Mouse (Mus musculus): ENCODE measurements around the gene Hipk1. TPM values are rescaled to one million over a fixed set of nuclear protein-coding genes. Genes with fewer than 3 reads are reported as not detected.

The Hipk1 gene
- polyA plus RNA-seq (2012), result 47.1 and 56.4 TPM in 2 replicates

DNA sequence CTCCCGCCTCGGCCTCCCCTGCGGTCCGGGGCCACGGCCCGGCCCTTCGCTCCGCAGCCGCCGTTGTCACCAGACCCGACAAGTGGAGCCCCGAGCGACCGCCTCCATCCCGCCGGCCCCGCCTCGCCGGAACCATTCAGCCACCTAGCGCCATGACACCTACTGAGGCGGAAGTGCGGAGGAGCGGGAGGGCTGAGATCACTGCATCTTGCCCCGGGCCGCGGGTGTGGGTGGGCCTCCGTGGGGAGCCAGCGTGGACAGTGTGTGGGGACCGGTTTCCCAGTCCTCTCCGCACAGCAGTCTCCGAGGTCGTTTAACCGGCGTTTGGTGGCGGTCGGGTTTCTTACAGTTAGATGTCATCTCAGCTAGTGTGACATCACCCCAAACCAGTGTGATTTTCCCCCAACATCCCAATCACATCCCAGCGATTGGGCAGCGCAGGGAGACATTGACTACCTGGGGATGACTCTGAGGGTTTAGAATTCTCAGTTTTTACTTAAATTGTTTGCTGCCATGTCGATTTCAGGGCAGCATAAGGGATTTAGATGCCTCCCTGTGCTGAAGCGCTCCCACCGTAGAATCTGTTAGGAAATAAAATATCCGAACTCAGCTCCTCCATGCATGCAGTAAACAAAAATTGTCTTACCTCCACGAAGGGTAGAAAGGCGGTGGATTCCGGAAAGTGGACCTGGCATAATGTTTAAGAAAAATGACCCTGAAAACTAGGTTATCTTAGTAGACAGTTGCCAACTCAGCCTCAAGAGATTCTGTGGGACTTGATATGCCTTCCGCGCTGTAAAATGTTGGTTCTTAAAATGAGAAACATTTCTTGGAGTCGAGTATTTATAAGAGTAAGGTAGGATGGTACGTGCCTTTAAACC is at the start of gene Hipk1:
Gene Hipk1 (minus strand): TSS at position 334 of the 881 bp plus-strand sequence.

DNA sequence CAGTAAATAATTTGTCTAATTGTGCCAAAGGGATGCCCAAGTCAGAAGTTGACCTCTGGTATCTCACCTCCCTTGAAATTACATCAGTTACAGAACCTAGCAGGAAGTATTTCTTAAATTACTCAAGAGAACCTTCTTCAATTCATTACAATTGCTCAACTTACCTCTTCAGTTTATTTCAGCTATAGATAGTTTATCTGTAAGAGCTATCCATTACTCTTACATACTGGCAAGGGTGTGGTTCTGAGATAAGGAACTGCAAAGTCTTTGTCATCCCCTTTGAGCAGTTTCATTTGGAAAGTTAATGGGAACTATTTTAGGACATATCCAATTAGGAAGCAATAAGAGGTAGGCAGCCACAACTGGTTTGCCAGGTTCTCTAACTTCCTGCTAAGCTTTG is 41.1 kb upstream of the Hipk1 start, which contains the start of gene Bcl2l15:
Gene Bcl2l15 (plus strand): TSS at position 176 of the 400 bp plus-strand sequence.

DNA sequence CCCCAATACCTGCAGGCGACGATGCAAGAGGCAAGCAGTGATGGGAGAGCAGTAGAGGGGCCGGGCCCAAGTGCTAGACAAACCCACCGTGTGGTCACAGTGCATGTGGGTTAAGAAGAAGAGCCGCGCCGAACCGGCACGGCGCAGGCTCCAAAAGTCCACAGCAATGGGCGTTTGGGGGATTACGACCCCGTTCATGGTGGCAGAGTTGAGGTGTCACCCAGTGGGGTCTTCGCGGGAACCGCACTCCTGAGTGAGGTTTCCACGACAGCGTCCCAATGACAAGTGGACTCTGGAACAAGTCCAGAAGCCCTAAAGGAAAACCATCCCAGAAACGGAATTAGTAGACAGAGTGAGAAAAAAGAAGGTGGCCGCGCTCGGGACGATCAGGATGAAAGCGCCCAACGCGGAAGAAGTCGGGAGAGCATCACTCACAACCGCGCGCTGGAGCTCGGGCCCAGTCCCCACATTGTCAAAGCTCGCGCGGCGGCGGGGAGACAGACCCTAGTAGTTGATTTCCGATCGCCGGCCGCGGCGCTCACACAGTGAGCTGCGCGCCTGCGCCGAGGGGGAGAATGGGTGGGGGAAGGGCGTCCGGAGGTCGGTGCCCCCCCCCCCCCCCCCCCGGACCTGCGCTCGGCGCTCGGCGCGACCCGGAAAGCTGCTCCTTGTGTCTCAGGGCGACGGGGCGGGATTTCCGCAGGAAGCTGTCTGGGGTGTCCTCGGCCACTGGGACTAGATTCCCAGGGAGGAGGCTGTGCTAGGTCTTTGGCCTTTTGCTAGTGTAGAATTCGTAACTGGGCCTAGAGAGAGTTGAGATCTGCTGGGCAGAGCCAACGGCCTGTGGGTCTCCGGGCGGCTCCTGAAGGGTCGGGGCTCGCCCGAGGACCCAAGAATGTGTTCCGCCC is 17.8 kb upstream of the Hipk1 start, which contains the start of the genes Dclre1b, Ap4b1 and Gm43064:
Gene Dclre1b (minus strand): TSS at position 554 of the 908 bp plus-strand sequence.
Gene Ap4b1 (plus strand): TSS at position 630 of the 908 bp plus-strand sequence.
Gene Gm43064 (plus strand): TSS at position 683 of the 908 bp plus-strand sequence.

DNA sequence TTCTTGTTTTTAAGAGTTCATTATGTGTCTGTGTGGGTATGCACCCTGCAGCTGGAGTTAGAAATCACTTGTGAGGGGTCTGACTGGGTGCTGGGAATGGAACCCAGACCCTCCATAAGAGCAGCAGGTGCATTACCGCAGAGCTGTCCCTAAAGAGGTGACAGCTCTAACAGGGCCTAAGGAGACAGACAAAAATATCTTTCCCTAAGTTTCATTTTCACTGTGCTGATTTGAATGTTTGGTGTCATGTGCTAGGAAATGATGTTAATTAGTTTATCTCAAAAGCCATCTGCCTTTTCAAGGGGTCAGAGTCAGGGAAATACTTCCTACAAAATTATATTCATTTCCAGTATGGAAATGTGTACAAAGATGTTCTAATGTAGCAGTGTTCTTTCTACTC is 52.0 kb downstream of the Hipk1 start, which contains the start of gene Gm10964:
Gene Gm10964 (plus strand): TSS at position 38 of the 400 bp plus-strand sequence.

DNA sequence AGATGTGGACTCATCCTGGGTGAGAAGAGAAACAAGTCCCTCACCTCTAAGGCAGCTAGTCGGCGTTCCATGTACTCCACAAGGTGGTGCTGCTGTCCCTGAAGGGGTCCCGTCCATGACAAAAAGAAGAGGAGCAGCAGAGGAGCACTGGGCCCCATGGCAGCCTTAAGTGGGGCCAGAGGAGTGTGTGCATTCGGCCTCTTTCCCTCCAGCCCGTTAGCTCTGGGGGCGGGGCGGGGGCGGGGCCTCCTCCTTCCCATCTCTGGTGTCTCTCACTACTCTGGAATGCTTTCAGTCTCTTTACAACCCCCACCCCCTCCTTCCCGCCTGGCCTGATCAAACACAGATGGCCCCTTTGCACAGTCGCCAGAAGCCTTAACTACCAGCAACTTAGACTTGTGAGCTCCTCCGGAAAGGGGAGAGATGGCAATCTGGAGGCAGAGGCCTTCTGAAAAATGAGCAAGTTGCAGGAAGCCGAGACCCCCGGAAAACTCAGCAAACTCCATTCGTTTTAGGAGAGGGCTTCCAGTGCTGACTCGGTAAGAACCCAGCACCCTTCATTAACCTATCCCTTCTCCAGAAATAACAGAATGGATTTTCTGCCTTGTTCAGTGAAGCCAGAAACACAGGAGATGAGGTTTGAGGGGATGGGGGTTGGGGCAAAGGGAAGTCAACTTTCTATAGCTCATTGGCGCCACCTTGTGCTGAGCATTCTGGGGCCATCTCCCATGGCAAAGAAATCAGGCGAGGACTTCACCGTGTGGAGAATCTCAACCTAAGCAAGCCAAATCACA is 53.4 kb downstream of the Hipk1 start, which contains the start of gene Olfml3:
Gene Olfml3 (minus strand): TSS at position 224 of the 794 bp plus-strand sequence.

Other genes starting within 250 kb of the Hipk1 start
- gene Syt6, start 216.3 kb downstream of the Hipk1 start, polyA plus RNA-seq (2012), result not detected in 2 replicates
- 0.03 TPM in 1 of 2 replicates, not detected in the other for gene Atg4a-ps, start 145.5 kb downstream of the Hipk1 start, polyA plus RNA-seq (2012)
- gene Olfml3, start 53.6 kb downstream of the Hipk1 start, polyA plus RNA-seq (2012), result 0.03 and 0.10 TPM in 2 replicates
- gene Gm10964, start 52.2 kb downstream of the Hipk1 start, polyA plus RNA-seq (2012), result not detected in 2 replicates
- gene Dclre1b, start 17.9 kb upstream of the Hipk1 start, polyA plus RNA-seq (2012), result 2.8 and 4.4 TPM in 2 replicates
- gene Ap4b1, start 18.0 kb upstream of the Hipk1 start, polyA plus RNA-seq (2012), result 3.8 and 4.4 TPM in 2 replicates
- gene Gm43064, start 18.0 kb upstream of the Hipk1 start, polyA plus RNA-seq (2012), result 0.08 and 0.28 TPM in 2 replicates
- 0.28 TPM in 1 of 2 replicates, not detected in the other for gene Bcl2l15, start 41.0 kb upstream of the Hipk1 start, polyA plus RNA-seq (2012)
- 3.9 and 6.0 TPM in 2 replicates for gene Ptpn22, start 68.2 kb upstream of the Hipk1 start, polyA plus RNA-seq (2012)
- 25.5 and 29.1 TPM in 2 replicates for gene Rsbn1, start 122.6 kb upstream of the Hipk1 start, polyA plus RNA-seq (2012)
- gene Phtf1, start 176.5 kb upstream of the Hipk1 start, polyA plus RNA-seq (2012), result 15.3 and 17.8 TPM in 2 replicates

Measured in megakaryocyte-erythroid progenitor cell, adult 5 weeks (primary cell).